Mouse (Mus musculus) Muller cell, postnatal 12 days (primary cell): ENCODE data around the gene Pla2g2c.

Experiments used
- DNase-seq: peaks from one replicate; pipeline ENCODE4 v3.0.0-alpha.2; 2015; ENCODE audit errors: inconsistent ontology term

The Pla2g2c gene

DNA sequence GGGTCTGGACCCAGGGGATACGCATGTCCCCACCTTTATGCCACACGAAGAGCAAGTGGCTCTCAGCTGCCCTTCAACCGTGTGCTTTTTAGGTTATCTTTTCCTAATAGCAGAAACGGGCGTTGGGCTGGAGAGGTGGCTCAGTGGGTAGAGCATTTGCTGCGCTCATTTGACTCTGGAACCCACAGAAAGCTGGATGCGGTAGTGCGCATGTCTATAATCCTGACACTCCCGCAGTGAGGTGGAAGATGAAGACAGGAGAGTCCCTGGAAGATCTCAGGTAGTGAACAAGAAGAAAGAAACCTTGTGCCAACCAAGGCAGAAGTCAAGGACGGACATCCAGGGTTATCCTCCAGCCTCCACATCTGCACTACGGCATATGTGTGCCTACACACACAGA lies 15.3 kb upstream of the Pla2g2c start:
- DNase-seq, result no peak

DNA sequence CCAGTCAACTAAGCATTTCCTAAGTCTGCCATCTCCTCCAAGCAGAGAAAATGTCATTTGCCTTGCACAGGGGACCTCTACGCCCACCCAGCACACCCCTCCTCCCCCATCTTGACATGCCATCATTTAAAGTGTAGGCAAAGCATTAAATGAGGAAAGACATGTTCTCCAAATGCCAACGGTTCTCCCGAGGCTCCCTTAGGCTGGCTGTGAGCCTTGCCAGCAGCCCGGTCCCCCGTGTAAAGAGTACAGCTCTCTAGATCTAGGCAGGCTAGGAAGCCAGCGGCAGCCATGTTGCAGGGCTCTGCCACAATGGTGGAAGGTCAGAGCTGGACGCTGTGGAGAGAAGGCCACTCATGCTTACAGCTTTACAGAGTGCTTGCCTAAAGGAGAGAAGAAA lies 14.6 kb upstream of the Pla2g2c start:
- peak; percentile 11 for DNase-seq

DNA sequence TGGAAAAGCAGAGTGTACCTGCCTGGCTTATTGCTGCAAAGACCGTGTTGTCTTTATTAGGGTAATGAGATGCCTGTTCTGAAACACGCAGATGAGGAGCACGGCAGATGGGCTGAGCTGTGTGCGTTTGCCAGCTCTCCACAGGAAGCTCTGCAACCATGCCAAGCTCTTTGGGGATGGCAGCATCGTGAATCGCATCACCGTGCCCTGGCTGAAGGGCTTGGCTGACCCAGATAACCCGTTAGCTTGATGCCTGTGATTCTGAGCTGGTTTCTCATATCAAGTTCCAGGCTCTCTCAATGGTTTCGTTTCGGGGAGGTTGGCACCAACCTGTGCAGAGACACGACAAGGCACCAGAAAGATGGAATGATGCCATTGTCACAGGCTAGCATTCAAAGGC lies 14.0 kb upstream of the Pla2g2c start:
- peak; percentile 81 for DNase-seq

DNA sequence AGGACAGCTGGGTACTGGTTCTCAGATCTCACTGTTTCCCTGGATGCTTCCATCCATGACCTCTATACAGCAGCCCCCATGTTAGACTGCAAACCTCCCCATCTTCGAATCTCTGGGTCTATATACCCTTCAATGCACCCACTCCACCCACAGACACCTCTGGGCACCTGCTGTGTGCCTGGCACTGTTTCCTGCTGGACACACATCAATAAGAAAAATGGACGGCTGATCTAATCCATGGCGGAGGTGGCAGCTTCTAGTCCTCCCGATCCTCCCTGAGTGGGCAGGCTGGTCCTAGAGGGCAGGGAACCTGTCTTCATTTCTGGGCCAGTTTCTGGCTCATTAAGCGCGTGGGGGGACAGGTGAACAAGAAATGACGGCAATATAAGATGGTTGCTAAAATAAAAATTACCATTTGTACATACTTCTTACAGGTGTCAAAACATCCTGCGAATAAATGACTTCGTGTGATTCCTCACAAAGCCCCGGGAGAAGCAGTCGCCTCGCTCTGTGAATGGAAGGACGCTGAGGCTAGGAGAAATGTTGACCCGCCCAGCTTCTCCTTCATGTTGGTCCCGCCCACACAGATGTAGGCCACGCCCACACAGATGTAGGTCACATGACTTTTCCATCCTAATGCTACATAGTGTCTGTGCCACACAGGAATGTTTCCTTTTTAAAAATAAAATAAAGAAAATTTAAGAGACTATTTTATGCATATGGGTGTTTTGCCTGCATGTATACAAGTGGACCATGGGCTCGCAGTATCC lies 13.4 kb upstream of the Pla2g2c start:
- DNase-seq, result no peak

DNA sequence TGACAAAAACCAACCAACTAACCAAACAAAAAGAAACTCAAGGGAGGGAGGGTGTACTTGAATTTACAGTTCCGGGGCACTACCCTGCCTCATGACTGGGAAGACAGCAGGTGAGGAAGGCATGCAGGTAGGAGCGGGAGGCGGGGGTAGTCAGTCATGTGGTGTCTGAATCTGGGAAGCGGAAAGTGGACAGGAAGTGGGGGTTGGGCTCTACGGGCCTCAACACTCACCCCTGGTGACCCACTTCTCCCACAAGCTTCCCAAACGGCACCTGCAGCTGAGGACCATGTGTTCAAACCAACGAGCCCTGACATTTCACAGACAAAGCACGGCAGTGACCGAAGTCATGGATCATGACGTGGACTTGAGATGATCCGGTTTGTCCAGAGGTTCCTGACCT lies 12.5 kb upstream of the Pla2g2c start:
- no peak for DNase-seq

DNA sequence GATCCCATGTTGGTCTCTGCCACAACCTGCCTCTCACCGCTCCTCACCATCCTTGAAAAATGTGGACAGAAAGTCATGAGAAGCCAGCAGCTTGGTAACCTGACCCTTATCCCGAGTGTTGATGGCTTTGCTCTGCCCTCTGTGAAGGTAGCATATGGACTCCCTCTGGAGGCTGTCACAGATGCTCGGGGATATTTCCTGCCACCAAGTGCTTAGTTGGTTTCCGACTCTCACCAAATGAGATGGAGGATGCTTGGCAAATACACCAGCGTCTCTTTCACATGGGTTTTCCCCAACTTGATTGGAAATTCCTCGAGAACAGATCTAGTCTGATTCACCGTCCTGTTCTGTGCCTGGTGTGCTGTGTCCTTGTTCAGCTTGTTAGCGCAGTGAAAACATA lies 12.0 kb upstream of the Pla2g2c start:
- DNase-seq, result no peak

DNA sequence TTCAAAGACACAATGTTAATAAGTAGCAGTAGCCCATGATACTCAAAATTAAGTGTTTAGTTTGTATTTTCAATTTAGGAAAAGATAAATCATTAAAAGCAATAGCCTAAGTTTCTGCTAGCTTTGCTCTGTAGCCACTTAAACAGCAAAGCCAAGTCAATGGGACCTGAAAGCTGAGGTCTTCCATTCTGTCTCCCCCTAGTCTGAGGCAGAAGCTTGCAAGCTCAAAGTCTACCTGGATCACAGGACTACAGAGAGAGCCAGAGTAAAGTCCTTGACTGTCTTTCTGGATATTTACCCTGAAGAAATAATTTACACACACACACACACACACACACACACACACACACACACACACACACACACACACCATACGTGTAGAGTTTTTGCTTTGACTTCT lies 10.4 kb upstream of the Pla2g2c start:
- no peak for DNase-seq

DNA sequence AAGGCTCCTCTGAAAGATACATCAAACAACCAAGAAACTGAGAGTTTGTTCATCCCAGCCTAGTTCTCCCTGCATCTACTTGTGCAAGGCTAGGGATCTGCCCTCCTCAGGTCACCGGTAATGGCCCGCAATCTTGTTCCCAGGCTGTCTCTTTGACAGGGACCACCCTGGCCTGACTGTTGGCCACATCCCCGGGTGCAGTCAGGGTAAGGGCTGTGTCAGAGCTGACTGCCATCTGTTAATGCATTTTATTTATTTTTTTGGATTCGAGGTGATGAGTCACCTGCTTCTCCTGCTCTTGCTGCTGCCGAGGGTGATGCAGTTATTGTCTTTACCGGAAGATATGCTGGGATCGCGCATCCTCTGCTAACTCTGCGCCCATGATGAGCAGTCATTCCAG lies 7.9 kb upstream of the Pla2g2c start:
- DNase-seq, result no peak

DNA sequence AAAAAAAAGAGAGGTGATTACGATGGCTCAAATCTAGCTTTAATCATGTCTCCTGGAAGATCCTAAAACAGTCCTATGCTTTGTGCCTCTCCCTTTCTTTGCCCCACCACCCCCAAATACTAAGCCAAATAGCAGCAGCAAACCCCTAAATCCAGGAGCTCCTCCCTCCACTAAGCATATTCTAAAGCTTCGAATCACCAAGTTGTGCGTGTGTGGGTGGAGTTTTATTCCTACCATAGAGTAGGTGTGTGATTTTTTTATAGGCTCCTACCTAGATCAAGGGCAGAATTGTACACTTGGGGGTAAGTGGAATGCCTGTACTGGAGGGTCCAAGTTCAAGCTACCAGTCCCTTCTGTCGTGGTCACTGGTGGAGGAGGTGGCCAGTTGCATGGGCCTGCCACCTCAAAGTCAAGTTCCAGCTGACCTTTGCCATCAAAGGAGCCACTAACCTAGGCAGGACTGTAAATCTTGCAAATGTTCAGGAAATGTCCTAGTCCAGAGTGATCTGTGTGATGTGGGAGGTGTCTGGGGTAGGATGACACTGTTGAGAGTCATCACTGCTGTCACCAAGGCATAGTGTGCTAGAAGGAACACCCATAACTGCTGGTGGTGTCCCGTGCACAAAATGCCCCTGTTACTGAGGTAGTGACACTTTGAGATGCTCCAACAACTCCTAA lies 5.9 kb upstream of the Pla2g2c start:
- DNase-seq, result no peak

DNA sequence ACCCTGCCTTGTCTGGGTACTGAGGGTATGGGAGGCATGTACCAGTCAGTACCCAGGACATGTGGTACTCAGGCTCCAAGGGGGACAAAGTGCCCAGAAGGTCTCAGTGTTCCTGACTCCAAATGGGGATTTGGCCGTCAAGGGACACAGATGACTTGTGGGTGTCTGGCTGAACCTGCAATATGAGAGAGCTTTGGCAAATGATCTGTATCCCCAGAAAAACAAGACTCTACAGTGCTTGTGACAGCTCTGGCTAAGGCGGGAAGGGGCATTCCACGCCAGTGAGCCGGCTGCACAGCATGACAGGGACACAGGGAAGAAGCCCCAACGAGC lies 5.4 kb upstream of the Pla2g2c start:
- no peak for DNase-seq

DNA sequence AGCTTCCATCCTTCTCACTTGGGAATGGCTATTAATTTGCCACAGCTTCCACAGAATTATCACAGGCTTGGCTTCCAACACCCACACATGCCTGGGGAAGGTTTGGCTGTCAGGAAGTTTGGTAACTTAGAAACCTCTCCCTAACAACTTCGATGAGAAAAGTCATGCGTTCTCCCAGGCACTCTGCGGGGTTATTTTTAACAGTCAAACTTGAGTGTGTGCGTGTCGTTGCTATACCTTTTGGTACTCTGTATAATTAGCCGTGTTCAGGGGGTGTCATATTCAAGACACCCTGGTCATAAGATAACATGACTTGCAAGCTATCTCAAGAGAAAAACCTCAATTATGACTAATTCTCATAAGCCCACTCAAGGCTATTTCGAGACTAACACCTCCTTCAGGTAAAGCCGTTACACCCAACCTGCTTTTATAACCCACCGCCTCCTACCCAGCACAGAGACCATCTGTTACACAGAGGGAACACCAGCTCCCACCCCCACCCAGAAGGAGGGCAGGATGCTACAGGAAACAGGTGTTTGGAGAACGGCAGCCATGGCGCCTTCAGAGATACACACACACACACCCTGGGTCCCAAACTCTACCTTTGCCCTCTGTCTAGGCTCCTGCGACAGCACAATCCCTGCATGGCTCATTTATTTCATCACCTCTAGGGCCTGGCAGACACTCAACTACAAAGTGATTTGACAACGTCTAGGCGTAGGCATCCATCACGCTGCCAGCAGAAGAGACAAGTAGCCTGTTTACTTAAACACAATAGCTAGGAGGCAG lies 905 bp upstream of the Pla2g2c start:
- DNase-seq, result no peak

DNA sequence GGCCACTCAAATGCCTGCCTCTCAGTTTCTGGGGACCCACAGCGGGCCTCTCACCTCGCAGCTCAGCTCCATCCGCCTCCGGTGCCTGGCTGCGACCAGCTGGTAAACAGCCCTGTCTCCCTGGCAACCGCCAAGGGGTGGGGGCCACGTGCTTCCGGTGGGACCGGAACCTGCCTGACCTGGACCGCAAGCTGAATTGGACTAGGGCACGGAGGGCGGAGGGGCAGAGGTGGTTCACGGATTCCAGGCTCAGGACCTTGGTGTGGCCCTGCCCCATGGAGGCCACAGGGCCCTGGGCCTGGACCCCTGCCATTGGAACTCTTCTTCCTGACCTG lies 502 bp downstream of the Pla2g2c start:
- peak; percentile 71 for DNase-seq

DNA sequence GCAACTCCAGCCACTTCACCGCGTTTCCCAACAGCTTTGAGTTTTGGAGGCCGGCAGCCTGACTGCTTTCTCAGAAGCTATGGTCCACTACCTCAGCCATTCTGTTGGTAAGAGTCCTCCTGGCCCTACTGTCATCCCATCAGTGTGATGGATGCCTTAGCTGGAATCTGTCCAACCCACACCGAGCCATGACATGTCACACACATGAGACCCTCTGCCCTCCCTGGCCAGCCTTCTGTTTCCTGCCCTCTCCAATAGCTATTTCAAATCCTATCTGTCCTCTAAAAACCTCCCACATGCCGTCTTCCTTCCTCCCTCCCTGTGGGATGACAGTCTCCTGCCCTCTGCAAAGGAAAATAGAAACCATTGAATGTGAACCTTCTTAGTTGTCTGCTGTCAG lies 1.2 kb downstream of the Pla2g2c start:
- DNase-seq, result no peak

DNA sequence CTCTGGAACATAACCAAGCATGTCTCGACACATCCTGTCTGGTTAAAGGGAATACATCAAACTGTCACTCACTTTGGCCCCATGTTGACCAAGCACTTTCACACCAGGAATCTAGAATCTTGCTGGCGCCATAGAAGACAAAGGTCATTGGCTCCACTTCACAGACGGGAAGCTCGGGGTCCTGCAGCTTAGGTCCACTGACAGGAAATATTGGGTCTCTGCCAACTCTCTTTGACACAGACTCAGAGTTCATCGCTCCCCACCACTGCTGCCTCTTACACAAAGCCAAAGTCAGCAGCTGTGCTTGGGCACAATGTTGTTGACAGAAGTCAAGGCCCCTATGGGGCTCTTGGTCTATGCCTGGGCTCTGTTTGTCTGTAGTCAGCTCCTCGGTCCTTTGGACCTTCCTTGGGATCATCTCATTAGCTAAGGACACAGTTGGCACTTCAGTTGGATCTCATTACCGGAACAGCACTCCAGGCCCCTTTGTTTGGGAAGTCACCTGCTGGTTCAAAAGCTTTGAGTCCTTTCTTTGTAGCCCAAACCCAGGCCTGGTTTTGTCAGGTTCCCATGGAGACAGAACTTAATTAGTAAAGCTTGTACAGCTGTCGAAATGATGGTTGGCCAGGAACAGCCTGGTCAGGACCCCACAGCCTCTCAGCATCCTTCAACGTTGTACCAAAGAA lies 4.6 kb downstream of the Pla2g2c start:
- DNase-seq, result peak; percentile 81

DNA sequence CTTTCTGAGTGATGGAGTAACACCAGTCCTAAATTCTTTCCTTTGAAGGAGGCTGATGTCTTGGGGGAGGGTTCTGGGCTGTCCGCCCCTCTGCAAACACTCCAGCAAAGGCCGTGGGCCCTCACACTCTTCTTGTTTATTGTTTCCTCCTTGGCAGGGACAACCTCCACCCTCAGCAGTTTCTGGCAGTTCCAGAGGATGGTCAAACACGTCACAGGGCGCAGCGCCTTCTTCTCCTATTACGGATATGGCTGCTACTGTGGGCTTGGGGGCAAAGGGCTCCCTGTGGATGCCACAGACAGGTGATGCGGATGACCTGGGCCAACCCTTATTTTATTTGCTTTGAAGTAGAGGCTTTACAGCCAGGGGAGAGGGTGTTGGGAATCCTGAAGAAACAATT lies 9.5 kb downstream of the Pla2g2c start:
- no peak for DNase-seq

DNA sequence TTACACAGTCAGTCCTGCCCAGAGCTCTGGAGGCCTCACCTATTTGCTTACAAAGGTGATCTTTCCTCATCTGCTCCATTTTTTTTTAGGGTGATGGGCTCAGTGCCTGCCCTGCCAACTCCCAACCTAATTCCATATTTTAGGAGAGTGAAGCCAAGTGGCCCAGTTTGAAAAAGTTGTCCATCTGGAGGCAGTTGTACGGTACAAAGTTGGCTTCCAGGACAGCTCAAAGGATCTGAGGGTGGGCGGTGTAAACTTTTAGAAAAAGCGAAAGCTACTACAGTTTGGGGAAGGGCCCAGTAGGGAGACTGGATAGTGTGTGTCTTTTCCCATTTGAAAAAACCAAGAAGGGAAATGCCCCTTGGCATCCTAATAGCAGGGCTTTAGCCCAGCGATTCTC lies 10.3 kb downstream of the Pla2g2c start:
- DNase-seq, result no peak

DNA sequence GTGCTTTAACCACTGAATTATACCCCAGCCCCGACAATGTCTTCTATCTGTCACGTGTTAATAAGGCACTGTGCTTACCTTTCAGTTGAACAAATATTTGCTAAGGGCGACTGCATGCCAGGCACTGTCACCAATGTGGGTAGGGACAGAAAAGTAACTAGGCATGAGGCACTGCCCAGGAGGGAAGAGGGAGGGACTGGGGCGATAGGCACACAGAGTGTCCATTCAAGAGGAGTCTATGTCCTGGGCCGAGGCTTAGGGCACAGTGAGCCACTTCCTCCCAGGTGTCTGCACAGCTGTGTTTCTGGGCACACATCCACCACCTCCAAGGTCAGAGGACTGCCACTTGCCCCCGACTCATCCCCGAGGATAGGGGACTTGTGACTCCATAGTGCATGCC lies 12.4 kb downstream of the Pla2g2c start, which contains the start of gene Ubxn10:
Ubxn10 (minus strand) TSS at position 137 of the 400 bp plus-strand sequence.
- DNase-seq, result no peak

DNA sequence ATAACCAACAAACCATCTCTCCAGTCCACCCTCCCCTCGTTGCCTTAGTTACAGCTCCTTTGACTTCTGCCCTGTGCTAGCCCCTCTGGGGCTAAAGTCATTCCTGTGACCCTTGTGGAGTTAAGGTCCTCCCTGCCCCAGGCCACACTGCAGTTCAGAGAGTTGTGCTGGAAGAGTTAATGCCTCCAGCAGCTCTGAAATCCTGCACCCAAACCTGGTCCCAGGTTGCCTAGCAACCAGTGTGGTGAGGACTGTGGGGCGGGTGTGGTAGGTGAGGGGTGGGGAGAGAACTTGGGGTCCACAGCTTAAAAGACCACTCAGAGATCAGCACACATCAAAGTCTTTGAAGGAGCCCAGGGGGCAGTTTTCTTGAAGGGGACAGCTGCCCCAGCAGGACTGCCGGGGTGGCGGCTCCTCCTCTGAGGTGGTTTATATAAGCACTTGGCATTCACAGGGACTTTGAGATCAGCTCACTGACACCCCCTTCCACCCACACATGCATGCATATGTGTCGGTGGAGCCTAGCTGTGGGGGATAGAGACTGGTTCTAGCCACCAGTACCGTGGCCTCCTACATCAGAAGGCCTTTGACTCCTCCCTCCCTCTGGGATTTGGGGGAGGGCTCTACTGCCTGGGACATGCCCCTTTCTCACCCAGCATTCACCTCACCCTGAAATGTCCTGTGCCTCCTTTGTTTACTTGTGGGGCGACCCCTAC lies 14.7 kb downstream of the Pla2g2c start:
- DNase-seq, result no peak

DNA sequence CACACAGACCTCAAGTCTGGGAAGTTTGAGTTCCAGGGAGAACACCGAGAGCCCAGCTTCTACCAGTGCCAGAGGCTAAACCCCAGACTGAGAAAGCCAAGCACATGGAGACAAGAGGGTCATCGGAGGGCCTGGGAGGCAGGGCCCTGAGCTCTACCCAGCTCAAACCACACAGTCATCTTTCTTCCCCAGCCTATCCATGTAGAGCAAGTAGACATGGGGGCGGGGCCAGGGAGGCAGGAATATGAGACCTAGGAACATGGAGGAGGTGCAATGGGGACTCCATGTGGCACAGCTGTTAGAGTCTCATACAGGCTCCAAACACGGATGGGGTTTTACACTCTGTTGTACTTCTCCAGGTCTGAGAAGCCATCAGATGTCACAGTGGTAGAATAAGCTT lies 21.3 kb downstream of the Pla2g2c start:
- peak; percentile 16 for DNase-seq

DNA sequence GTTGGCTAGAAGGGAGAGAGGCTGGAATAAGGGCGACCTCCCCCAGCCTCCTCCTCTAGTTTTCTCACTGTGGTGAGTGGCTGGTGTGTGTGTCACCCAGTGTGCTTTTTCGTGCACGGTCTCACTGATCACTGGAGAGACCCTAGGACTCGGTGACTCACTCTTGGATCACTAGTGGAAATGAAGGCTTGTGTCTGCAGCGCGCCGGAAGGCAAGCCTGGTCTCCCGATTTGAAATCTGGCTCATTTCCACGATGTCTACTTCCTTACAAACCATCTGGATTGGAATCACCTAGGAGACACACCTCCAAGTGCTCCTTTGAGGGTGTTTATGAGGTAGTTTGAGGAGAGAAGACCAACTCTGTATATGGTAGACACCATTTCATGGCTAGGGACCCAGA lies 22.3 kb downstream of the Pla2g2c start:
- DNase-seq, result no peak

DNA sequence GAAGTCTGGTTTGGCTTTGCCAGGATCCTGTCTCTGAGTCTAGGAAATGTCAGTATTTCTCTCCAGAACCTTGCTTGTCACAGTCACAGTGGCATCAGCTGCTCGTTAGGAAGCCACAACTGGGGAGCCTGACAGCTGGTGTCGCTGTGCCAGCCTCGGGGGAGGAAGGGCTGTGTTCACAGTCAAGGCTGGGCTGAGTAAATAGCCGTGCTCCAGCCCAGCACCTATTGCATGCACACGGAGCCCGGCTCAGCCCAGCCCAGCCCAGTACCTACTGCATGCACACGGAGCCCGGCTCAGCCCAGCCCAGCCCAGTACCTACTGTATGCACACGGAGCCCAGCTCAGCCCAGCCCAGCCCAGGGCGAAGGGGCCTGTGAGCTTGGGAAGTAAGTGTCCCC lies 23.3 kb downstream of the Pla2g2c start:
- peak; percentile 25 for DNase-seq
